Mouse (Mus musculus): ENCODE data around the gene Ly6g5c. TPM values are rescaled to one million over a fixed set of nuclear protein-coding genes. Genes with fewer than 3 reads are reported as not detected.

Ly6g5c gene
- polyA plus RNA-seq (2015; fragmentation: Nextera tagmentation; extraction: Ambion mirVana): not detected in 2 replicates

DNA sequence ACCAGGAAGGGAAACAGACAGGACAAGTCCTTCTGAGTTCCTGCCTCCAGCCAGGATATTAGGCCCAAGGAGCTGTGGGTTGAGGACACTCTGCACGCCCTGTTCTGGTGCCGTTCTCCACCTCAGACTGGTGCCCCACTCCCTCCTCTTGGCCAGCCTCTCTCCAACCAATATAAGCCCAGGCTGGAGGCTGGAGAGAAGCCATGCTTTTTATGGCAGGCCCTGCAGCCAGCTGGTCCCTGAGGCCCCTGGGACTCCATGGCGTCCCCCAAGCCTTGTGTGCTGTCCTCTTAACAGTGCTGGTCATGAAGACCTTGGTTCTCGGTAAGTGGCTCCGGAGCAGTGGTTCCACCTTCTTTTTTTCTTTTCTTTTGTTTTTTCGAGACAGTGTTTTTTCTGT, at the start of gene Ly6g5c:
TSS of gene Ly6g5c (plus strand) at position 183 of the 400 bp plus-strand sequence.
- no peak for ATAC-seq (replicated peaks; ENCODE audit: low FRiP score)
- Histone ChIP-seq H3K27me3 (no peaks in the 10 kb centered on the region), H3K9me3 (replicated peaks) (no peaks in the 10 kb centered on the region), H3K4me1 (peaks cover 19% of the 10 kb centered on the region), H3K9ac (no peak within 1 kb of the TSS), H3K4me2 (no peak within 1 kb of the TSS), H3K4me3 (replicated peaks) (no peak within 1 kb of the TSS), H3K36me3 (peaks cover 7% of the 10 kb centered on the region), H3K27ac (no peak within 1 kb of the TSS)
- 86% methylated on average over 6 of the region's 6 CpGs for WGBS

DNA sequence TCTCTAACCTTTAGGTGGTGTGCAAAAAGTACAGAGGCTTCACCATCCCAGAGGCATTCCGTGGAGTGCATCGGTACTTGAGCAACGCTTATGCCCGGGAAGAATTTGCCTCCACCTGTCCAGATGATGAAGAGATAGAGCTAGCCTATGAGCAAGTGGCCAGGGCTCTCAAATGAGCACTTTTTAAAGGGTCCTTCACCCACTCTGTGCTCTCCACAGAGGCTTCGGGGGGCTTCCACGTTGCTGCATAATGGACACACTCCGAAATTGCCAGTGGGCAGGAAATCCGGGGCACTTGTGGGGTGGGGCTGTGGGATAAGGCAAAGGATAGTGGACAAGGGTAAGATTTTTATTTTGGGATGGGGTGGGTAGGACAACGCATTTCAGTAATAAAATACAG, 49.8 kb upstream of the Ly6g5c start:
- Histone ChIP-seq H3K9ac (no peak overlapping the region), H3K27me3 (no peaks in the 10 kb centered on the region), H3K36me3 (peaks cover 78% of the 10 kb centered on the region), H3K9me3 (replicated peaks) (no peaks in the 10 kb centered on the region), H3K4me2 (peak overlapping the region; percentile 74), H3K4me3 (replicated peaks) (peak overlapping the region; percentile 83), H3K27ac (peak overlapping the region; percentile 97), H3K4me1 (peaks cover 41% of the 10 kb centered on the region)
- WGBS: 61% methylated on average over 9 of the region's 9 CpGs
- no peak for ATAC-seq (replicated peaks; ENCODE audit: low FRiP score)

DNA sequence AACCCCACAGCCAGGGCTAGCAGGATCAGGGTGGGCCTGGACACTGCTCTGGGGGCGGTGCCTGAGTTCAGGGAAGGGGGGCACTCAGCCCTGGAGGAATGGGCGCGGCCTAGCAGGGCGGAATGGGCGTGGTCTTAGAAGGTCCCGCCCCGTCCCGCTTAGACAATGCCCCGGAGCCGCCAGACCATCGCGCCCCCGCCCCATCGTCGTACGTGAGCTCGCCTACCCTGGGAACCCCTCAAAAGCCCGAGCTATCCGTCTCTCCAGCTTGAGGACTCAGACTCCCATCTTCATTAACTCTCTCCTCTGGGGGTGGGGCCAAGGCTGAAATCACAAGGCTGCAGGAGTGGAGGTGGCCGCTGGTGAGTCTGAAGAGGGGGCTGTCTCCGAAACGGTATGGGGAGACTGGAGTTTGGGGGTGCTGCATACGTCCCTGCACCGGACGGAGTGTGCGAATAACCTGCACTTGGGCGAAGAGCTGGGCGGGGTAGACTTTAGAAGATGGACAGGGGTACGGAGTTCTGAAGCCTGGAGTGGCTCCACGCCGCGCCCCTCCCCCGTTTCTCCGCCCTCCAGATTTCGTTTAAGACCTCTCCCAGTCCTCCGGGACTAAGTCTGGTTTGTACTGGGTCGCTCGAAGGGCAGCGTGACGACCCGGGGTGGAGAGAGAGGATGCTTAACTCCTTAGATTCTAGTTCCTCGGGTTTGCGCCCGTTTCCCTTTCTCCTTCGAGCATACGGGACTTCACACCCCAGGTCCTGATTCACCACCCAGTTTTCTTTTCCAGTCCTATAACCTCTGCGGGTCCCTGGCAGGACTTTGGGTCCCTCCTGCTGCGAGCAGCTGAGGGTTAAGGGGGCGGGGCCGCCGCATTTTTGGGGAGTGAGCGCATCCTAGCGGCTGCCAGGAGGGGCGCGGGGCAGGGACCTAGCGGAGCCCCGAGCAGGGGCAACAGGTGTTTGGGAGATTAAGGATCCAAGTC, 48.9 kb upstream of the Ly6g5c start, which contains the start of gene Ddah2:
TSS of gene Ddah2 (plus strand) at position 125 of the 982 bp plus-strand sequence.
- Histone ChIP-seq H3K9ac (peak within 1 kb of the TSS; percentile 86), H3K4me1 (peaks cover 43% of the 10 kb centered on the region), H3K36me3 (peaks cover 71% of the 10 kb centered on the region), H3K9me3 (replicated peaks) (no peaks in the 10 kb centered on the region), H3K27ac (peak within 1 kb of the TSS; percentile 97), H3K27me3 (no peaks in the 10 kb centered on the region), H3K4me3 (replicated peaks) (peak within 1 kb of the TSS; percentile 83), H3K4me2 (peak within 1 kb of the TSS; percentile 74)
- peak; percentile 93 for ATAC-seq (replicated peaks; ENCODE audit: low FRiP score)
- WGBS: under 1% methylated on average over 57 of the region's 57 CpGs

DNA sequence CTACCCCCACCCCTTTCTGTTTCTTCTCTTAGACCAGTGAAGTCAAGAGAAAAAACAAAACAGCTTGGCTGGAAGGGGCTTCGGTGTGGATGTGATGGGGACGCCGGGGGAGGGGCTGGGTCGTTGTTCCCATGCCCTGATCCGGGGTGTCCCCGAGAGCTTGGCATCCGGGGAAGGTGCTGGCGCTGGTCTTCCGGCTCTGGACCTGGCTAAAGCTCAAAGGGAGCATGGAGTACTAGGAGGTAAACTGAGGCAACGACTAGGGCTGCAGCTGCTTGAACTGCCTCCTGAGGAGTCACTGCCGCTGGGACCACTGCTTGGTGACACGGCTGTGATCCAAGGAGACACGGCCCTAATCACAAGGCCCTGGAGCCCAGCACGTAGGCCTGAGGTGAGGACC, 48.0 kb upstream of the Ly6g5c start:
- peak overlapping the region; percentile 74 for H3K4me2 ChIP-seq
- no peaks in the 10 kb centered on the region for H3K27me3 ChIP-seq
- H3K36me3 ChIP-seq: peaks cover 63% of the 10 kb centered on the region
- no peak for ATAC-seq (replicated peaks; ENCODE audit: low FRiP score)
- peak overlapping the region; percentile 97 for H3K27ac ChIP-seq
- peak overlapping the region; percentile 86 for H3K9ac ChIP-seq
- WGBS: 24% methylated on average over 14 of the region's 14 CpGs
- peaks cover 52% of the 10 kb centered on the region for H3K4me1 ChIP-seq
- no peaks in the 10 kb centered on the region for H3K9me3 ChIP-seq (replicated peaks)
- H3K4me3 ChIP-seq (replicated peaks): peak overlapping the region; percentile 83

DNA sequence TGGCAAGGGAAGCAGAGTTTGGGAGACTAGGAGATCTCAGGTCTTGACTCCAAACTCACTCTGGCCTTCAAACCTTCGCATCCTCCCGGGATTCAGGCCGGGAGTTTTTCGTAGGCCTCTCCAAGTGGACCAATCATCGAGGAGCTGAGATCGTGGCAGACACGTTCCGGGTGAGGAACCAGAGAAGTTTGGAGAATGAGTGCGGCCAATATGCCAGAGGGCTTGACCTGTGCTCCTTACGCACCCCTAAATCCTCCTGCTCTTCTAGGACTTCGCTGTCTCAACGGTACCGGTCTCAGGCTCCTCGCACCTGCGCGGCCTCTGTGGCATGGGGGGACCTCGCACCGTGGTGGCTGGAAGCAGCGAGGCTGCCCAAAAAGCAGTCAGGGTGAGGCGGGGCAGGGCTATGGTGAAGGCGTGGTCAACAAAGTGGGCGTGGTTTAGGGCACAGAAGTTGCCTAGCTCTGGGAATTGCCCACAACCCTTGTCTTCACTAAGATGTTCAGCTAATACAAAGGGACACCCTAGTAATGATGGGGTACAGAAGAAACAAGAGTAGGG, 47.3 kb upstream of the Ly6g5c start:
- Histone ChIP-seq H3K27me3 (peaks cover 4% of the 10 kb centered on the region; the same call in 1 of the 2 replicates), H3K4me3 (replicated peaks) (peak overlapping the region; percentile 83), H3K4me2 (peak overlapping the region; percentile 74), H3K36me3 (peaks cover 56% of the 10 kb centered on the region), H3K9ac (peak overlapping the region; percentile 86; the same call in 1 of the 2 replicates), H3K9me3 (replicated peaks) (no peaks in the 10 kb centered on the region), H3K27ac (no peak overlapping the region), H3K4me1 (peaks cover 57% of the 10 kb centered on the region)
- no peak for ATAC-seq (replicated peaks; ENCODE audit: low FRiP score)
- 55% methylated on average over 22 of the region's 22 CpGs for WGBS

DNA sequence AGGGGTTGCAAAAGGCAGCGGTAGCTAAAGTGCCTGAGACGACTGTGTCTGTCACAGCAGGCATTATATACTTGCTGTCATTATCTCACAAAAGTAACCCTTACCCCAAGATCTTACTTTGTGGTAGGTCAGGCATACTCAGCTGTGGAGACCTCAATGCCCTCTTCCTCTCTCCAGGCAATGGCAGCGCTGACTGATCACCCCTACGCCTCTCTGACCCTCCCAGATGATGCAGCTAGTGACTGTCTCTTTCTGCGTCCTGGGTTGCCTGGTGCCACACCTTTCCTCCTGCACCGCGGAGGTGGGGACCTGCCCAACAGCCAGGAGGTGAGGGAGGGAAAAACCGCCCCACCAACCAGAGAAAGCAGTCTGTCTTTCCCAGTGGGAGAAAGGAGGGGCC, 46.8 kb upstream of the Ly6g5c start:
- H3K4me1 ChIP-seq: peaks cover 58% of the 10 kb centered on the region
- no peak overlapping the region for H3K4me3 ChIP-seq (replicated peaks)
- H3K9ac ChIP-seq: no peak overlapping the region
- ATAC-seq (replicated peaks; ENCODE audit: low FRiP score): no peak
- H3K36me3 ChIP-seq: peaks cover 51% of the 10 kb centered on the region
- H3K9me3 ChIP-seq (replicated peaks): no peaks in the 10 kb centered on the region
- peaks cover 9% of the 10 kb centered on the region; the same call in 1 of the 2 replicates for H3K27me3 ChIP-seq
- peak overlapping the region; percentile 74 for H3K4me2 ChIP-seq
- H3K27ac ChIP-seq: no peak overlapping the region
- WGBS: 80% methylated on average over 8 of the region's 8 CpGs

DNA sequence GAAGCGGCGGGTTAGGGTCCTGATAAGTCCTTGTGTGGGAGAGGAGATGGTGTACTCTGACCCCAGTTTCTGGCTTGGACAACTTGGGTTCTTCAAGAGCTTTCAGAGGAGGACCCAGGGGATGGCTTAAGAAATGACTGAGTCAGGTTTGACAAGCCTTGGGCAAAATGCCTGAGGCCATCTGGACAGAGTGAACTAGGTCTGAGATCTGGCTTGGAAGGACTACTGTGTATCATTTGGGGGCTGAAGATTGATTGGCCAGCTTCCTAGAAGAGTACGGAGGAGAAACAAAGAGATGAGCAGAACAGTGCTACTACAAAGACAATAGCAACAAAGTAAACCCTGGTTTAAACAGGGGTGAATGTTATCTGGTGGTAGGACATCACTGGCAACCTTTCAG, 44.6 kb upstream of the Ly6g5c start:
- no peak overlapping the region for H3K4me3 ChIP-seq (replicated peaks)
- no peak overlapping the region for H3K27ac ChIP-seq
- H3K9ac ChIP-seq: no peak overlapping the region
- H3K4me1 ChIP-seq: peaks cover 52% of the 10 kb centered on the region
- no peak overlapping the region for H3K4me2 ChIP-seq
- 85% methylated on average over 3 of the region's 3 CpGs for WGBS
- H3K27me3 ChIP-seq: peaks cover 22% of the 10 kb centered on the region
- no peak for ATAC-seq (replicated peaks; ENCODE audit: low FRiP score)
- peaks cover 30% of the 10 kb centered on the region for H3K36me3 ChIP-seq
- H3K9me3 ChIP-seq (replicated peaks): no peaks in the 10 kb centered on the region

DNA sequence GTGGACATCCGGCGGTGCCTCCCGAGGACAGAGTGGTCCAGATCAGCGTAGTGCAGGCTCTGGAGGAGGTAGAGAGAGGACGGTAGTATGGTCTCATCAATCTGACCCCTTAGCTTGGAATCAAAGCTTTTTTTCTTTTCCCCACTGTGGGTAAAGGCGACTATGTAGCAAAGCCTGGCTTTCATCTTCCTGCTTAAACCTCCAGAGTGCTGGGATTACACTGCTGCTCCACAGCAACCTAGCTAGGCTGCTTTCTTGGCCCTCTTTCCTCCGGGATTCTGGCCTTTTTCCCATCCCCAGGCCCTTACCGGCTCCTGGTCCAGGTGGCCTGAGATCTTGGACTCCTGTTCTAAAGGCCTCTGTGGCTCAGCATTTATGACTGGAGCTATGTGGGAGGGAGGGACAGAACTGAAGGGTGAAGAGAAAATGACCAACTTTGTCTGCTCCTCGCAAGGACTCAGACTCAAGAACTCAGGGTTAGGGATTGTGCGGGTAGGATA, 43.7 kb upstream of the Ly6g5c start:
- peak overlapping the region; percentile 37 for H3K4me3 ChIP-seq (replicated peaks)
- H3K4me2 ChIP-seq: peak overlapping the region; percentile 76
- WGBS: 33% methylated on average over 10 of the region's 10 CpGs
- peaks cover 22% of the 10 kb centered on the region for H3K27me3 ChIP-seq
- ATAC-seq (replicated peaks; ENCODE audit: low FRiP score): no peak
- H3K9me3 ChIP-seq (replicated peaks): no peaks in the 10 kb centered on the region
- peaks cover 48% of the 10 kb centered on the region for H3K4me1 ChIP-seq
- H3K9ac ChIP-seq: no peak overlapping the region
- H3K27ac ChIP-seq: peak overlapping the region; percentile 78
- H3K36me3 ChIP-seq: peaks cover 30% of the 10 kb centered on the region

DNA sequence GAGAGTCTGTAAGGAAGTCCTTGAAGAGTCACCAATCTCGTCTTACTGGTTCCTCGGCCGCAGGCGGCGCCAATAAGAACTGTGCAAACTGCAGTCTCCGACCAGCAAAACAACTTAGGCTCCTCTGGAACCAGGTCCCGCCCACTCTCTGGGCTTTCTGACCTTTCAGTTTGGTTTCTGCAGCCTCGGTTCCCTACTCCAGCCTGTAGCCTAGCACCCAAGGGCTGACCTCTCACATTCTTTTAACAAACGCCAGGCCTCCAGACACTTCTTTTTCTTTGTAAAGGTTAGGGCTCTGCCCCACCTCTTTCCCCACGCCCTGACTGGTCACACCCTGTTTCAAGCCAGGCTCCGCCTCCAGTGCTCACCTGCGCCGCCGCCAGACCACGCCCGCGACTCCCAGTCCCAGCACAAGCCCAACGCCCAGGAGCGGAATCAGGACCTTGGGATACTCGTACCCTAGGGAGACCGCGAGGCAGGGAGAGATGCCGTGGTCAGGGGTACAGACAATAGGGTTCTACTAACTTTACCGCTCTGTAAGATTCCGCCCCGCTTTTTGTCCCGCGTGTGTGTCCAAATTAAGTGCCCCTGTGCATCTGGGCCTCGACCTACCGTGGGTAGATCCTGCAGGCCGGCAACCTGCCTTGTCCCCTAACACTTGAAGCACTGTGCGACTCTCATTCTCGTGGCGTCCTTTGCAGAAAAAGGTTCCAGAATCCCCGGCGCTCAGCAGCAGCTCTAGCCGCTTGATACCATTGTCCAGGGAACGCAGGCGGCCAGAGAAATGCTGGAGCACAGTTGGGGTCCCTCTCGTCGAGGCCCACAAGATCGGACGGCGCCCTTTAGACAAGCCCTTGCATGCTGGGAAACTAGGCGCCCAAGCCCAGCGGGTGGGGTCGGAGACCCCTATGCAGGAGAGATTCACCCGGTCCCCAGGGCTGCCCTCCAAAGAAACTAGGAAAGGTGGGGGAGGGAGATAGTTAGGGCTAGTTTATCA, 42.8 kb upstream of the Ly6g5c start, which contains the start of gene Ly6g6c:
TSS of gene Ly6g6c (plus strand) at position 438 of the 997 bp plus-strand sequence.
- 2% methylated on average over 48 of the region's 48 CpGs for WGBS
- Histone ChIP-seq H3K4me2 (peak within 1 kb of the TSS; percentile 76), H3K4me1 (peaks cover 43% of the 10 kb centered on the region)

DNA sequence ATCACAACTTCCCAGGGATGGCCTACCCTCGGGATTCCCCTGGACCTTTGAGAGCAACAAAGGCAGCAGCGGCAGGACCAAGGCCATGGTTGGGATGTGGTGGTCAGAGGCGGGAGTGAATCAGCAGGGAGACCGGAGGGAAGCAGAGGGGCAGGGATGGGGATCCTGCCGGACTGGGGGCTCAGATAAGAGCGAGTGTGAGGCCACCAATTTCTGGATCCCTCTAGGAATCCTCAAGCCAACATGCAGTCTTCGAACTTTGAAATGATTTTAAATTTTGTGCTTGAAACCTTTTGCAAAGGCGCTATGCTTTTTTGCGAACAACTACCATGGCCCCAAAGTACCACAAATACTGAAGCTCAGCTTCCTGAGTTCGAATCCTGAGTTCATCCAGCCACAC, 42.0 kb upstream of the Ly6g5c start, which contains the start of gene Mpig6b:
TSS of gene Mpig6b (minus strand) at position 101 of the 400 bp plus-strand sequence.
- H3K27me3 ChIP-seq: peaks cover 22% of the 10 kb centered on the region
- H3K9me3 ChIP-seq (replicated peaks): no peaks in the 10 kb centered on the region
- H3K4me3 ChIP-seq (replicated peaks): peak within 1 kb of the TSS; percentile 37
- 51% methylated on average over 10 of the region's 10 CpGs for WGBS
- ATAC-seq (replicated peaks; ENCODE audit: low FRiP score): no peak
- H3K4me1 ChIP-seq: peaks cover 38% of the 10 kb centered on the region
- H3K36me3 ChIP-seq: peaks cover 25% of the 10 kb centered on the region
- H3K9ac ChIP-seq: peak within 1 kb of the TSS; percentile 40
- peak within 1 kb of the TSS; percentile 76 for H3K4me2 ChIP-seq
- peak within 1 kb of the TSS; percentile 78 for H3K27ac ChIP-seq

More for the DNA sequence above, 42.8 kb upstream of the Ly6g5c start, which contains the start of gene Ly6g6c:
- H3K36me3 ChIP-seq: peaks cover 30% of the 10 kb centered on the region
- H3K27ac ChIP-seq: peak within 1 kb of the TSS; percentile 78
- ATAC-seq (replicated peaks; ENCODE audit: low FRiP score): peak; percentile 72
- H3K9ac ChIP-seq: peak within 1 kb of the TSS; percentile 40
- no peaks in the 10 kb centered on the region for H3K9me3 ChIP-seq (replicated peaks)
- peaks cover 22% of the 10 kb centered on the region for H3K27me3 ChIP-seq
- H3K4me3 ChIP-seq (replicated peaks): peak within 1 kb of the TSS; percentile 37
